Mouse (Mus musculus) ES-Bruce4 (cell line): ENCODE results near the gene Ube2h.

Experiments used
- CTCF ChIP-seq: IDR thresholded peaks from one replicate; pipeline ENCODE4 v1.8.1; 2011; ENCODE audit warnings: low read depth, low read length
- POLR2A ChIP-seq: IDR thresholded peaks from one replicate; pipeline ENCODE4 v1.8.1; 2011; ENCODE audit warnings: low read length; ENCODE audit not compliant: insufficient read depth

GRCm38 (mm10) chr6:30183624-30184023 is 120.7 kb downstream of the Ube2h start:
- TF ChIP-seq CTCF (no peak), POLR2A (no peak)
